Mouse (Mus musculus): ENCODE measurements around the gene Ss18l1. TPM values are rescaled to one million over a fixed set of nuclear protein-coding genes. Genes with fewer than 3 reads are reported as not detected.
A peak's percentile ranks its signal among the peaks of the same experiment; 100 is the strongest.

The Ss18l1 gene
- polyA plus RNA-seq (2014; fragmentation: Nextera tagmentation; extraction: Ambion mirVana) = 5.5 and 6.0 TPM in 2 replicates

DNA sequence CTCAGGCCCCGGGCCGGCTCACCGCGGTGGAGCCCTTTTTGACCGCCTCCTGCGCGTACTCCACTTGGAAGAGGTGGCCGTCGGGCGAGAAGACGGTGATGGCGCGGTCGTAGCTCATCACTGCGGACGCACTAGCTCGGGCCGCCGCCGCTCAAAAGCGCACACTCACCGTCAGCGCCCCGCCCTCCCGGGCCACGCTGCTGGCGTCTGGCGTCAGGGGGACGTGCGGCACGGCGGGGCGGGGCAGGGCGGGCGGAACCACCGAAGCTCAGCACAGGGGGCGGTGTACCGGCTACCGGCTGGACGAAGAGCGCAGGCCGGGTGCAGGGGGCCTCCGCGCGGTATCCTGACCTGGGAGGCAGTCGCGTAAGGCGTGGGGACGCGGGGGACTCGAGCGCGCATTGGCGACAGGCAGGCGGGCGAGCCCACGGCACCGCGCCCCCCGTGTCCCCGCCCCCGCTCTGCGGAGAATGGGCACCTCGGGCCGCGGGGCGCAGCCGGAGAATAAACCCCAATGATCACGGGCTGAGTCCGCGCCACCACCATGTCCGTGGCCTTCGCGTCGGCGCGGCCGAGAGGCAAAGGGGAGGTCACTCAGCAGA, at the start of gene Ss18l1, which contains the start of gene Psma7:
Gene Ss18l1 (plus strand): TSS at position 254 of the 602 bp plus-strand sequence.
Gene Psma7 (minus strand): TSS at position 178 of the 602 bp plus-strand sequence.
- under 1% methylated on average over 73 of the region's 78 CpGs for WGBS
- H3K9ac ChIP-seq (ENCODE audit: low read length) = peak within 1 kb of the TSS; percentile 90
- peak within 1 kb of the TSS; percentile 70 for H3K27ac ChIP-seq (replicated peaks; ENCODE audit: low read depth, low read length)
- peak; percentile 88 for ATAC-seq (ENCODE audit: insufficient number of reproducible peaks, low FRiP score, low TSS enrichment, low read depth)
- peaks cover 15% of the 10 kb centered on the region for H3K4me1 ChIP-seq (ENCODE audit: control insufficient read depth, insufficient read depth, low read length)
- H3K4me2 ChIP-seq (ENCODE audit: low read depth, severe bottlenecking) = peak within 1 kb of the TSS; percentile 83
- peak within 1 kb of the TSS; percentile 94 for H3K4me3 ChIP-seq (ENCODE audit: low read depth, low read length)
- H3K9me3 ChIP-seq (ENCODE audit: control insufficient read depth, low read length) = no peaks in the 10 kb centered on the region
- no peaks in the 10 kb centered on the region for H3K27me3 ChIP-seq (ENCODE audit: control insufficient read depth, insufficient read depth, low read length)
- peak; percentile 93 for DNase-seq (ENCODE audit: low spot score)
- H3K36me3 ChIP-seq (ENCODE audit: control insufficient read depth, insufficient read depth, low read length) = peaks cover 13% of the 10 kb centered on the region

DNA sequence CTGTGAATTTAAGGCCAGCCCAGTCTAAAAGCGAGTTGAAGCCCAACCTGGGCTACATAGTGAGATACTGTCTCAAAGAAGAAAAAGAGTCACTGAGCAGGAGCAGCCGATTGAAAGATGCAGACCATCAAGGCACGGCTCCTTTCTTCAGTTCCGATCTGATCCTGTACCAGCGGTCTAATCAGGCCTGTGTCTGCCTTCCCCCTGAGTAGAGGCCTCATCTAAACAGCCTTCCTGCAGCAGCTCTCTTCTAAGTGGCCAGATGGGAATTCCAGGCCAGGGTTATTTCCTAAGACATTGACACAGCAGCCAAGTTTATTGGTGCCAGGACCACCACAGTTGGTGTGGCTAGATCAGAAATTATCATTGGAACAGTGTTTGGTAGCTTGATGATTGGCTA, 49.2 kb upstream of the Ss18l1 start:
- WGBS = 87% methylated on average over 5 of the region's 5 CpGs
- Histone ChIP-seq H3K9me3 (ENCODE audit: control insufficient read depth, low read length) (no peaks in the 10 kb centered on the region), H3K4me1 (ENCODE audit: control insufficient read depth, insufficient read depth, low read length) (no peaks in the 10 kb centered on the region), H3K36me3 (ENCODE audit: control insufficient read depth, insufficient read depth, low read length) (no peaks in the 10 kb centered on the region), H3K9ac (ENCODE audit: low read length) (no peak overlapping the region), H3K4me3 (ENCODE audit: low read depth, low read length) (no peak overlapping the region), H3K27ac (replicated peaks; ENCODE audit: low read depth, low read length) (no peak overlapping the region), H3K4me2 (ENCODE audit: low read depth, severe bottlenecking) (no peak overlapping the region), H3K27me3 (ENCODE audit: control insufficient read depth, insufficient read depth, low read length) (no peaks in the 10 kb centered on the region)
- ATAC-seq (ENCODE audit: insufficient number of reproducible peaks, low FRiP score, low TSS enrichment, low read depth) (no peak), DNase-seq (ENCODE audit: low spot score) (no peak)

DNA sequence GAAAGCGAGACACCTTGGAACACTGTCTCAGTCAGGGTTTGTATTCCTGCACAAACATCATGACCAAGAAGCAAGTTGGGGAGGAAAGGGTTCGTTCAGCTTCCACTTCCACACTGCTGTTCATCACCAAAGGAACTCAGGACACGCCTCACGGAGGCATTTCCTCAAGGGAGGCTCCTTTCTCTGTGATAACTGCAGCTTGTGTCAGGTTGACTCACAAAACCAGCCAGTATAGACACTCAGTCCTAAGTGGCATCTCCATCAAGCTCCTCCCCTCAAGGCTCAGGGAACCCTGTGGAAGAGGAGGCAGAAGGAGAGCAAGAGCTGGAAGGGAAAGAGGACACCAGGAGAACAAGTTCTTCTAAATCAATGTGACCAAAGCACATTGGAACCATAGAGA, 43.9 kb upstream of the Ss18l1 start:
- Histone ChIP-seq H3K4me1 (ENCODE audit: control insufficient read depth, insufficient read depth, low read length) (no peaks in the 10 kb centered on the region), H3K27me3 (ENCODE audit: control insufficient read depth, insufficient read depth, low read length) (no peaks in the 10 kb centered on the region), H3K4me3 (ENCODE audit: low read depth, low read length) (no peak overlapping the region), H3K9ac (ENCODE audit: low read length) (no peak overlapping the region), H3K27ac (replicated peaks; ENCODE audit: low read depth, low read length) (no peak overlapping the region), H3K36me3 (ENCODE audit: control insufficient read depth, insufficient read depth, low read length) (no peaks in the 10 kb centered on the region), H3K9me3 (ENCODE audit: control insufficient read depth, low read length) (no peaks in the 10 kb centered on the region), H3K4me2 (ENCODE audit: low read depth, severe bottlenecking) (no peak overlapping the region)
- DNase-seq (ENCODE audit: low spot score) (no peak), ATAC-seq (ENCODE audit: insufficient number of reproducible peaks, low FRiP score, low TSS enrichment, low read depth) (no peak)
- WGBS = 79% methylated on average over 4 of the region's 4 CpGs

DNA sequence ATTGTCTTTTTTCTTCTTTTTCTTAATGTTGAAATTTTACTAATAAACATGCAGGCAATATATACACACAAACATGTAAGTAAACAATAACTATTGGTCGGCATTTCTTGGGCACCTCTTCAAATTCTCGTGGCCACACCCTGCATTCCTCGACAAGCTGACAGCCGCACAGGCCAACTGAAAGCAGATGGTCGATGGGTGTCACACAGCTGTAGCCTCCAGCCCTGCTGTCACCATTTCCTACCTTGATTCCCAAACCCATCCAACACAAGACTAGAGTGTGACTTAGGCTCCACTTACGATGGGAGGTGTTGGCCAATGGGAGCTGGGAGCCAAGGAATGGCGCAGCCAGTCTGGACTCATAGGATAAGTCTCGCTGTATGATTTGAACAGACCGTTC, 40.7 kb upstream of the Ss18l1 start:
- Histone ChIP-seq H3K36me3 (ENCODE audit: control insufficient read depth, insufficient read depth, low read length) (no peaks in the 10 kb centered on the region), H3K4me1 (ENCODE audit: control insufficient read depth, insufficient read depth, low read length) (no peaks in the 10 kb centered on the region), H3K9ac (ENCODE audit: low read length) (no peak overlapping the region), H3K9me3 (ENCODE audit: control insufficient read depth, low read length) (no peaks in the 10 kb centered on the region), H3K27me3 (ENCODE audit: control insufficient read depth, insufficient read depth, low read length) (no peaks in the 10 kb centered on the region), H3K4me2 (ENCODE audit: low read depth, severe bottlenecking) (no peak overlapping the region), H3K27ac (replicated peaks; ENCODE audit: low read depth, low read length) (no peak overlapping the region), H3K4me3 (ENCODE audit: low read depth, low read length) (no peak overlapping the region)
- DNase-seq (ENCODE audit: low spot score) (no peak), ATAC-seq (ENCODE audit: insufficient number of reproducible peaks, low FRiP score, low TSS enrichment, low read depth) (no peak)
- 89% methylated on average over 9 of the region's 9 CpGs for WGBS

GRCm38 (mm10) chr2:180005656-180006351, 36.5 kb upstream of the Ss18l1 start:
- H3K4me3 ChIP-seq (ENCODE audit: low read depth, low read length) = no peak overlapping the region
- no peak for DNase-seq (ENCODE audit: low spot score)
- 53% methylated on average over 5 of the region's 5 CpGs for WGBS

DNA sequence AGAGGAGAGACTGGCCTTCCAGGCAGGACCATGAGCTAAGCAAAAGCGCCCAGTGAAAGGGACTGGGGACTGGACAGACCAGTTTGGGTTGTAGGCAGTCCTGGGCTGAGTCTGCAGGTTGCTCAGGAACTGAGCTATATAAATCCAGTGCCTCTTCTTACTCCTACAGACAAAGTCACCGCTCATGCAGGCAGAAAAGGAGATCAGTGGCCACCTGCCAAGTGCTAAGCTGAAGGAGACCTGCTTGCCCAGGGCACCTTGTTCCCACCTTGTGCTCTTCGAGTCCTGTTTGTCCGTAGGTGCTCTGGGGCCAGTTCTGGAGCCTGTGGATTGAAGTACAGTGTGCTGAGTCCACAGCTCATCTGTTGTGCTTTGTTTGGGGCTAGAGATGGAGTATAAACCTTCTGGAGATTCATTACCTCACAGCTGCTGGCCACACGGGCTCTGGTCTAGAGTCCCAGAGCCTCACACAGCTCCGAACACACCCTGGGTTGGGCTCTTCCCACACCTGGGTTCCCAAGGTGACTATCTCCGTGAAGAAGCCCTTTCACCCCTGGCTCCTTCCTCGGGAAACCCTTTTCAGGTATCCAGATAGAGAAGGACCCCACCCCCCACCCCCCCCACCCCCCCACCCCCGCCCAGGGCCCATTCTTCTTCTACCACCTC, 35.8 kb upstream of the Ss18l1 start:
- ATAC-seq (ENCODE audit: insufficient number of reproducible peaks, low FRiP score, low TSS enrichment, low read depth) (no peak), DNase-seq (ENCODE audit: low spot score) (no peak)
- no peaks in the 10 kb centered on the region for H3K9me3 ChIP-seq (ENCODE audit: control insufficient read depth, low read length)
- H3K4me1 ChIP-seq (ENCODE audit: control insufficient read depth, insufficient read depth, low read length) = no peaks in the 10 kb centered on the region
- H3K27me3 ChIP-seq (ENCODE audit: control insufficient read depth, insufficient read depth, low read length) = no peaks in the 10 kb centered on the region
- WGBS = 50% methylated on average over 9 of the region's 9 CpGs
- H3K27ac ChIP-seq (replicated peaks; ENCODE audit: low read depth, low read length) = no peak overlapping the region
- H3K4me2 ChIP-seq (ENCODE audit: low read depth, severe bottlenecking) = no peak overlapping the region
- no peaks in the 10 kb centered on the region for H3K36me3 ChIP-seq (ENCODE audit: control insufficient read depth, insufficient read depth, low read length)
- no peak overlapping the region for H3K4me3 ChIP-seq (ENCODE audit: low read depth, low read length)
- no peak overlapping the region for H3K9ac ChIP-seq (ENCODE audit: low read length)

More at GRCm38 (mm10) chr2:180005656-180006351, 36.5 kb upstream of the Ss18l1 start:
- Histone ChIP-seq H3K4me1 (ENCODE audit: control insufficient read depth, insufficient read depth, low read length) (no peaks in the 10 kb centered on the region), H3K27ac (replicated peaks; ENCODE audit: low read depth, low read length) (no peak overlapping the region), H3K9me3 (ENCODE audit: control insufficient read depth, low read length) (no peaks in the 10 kb centered on the region), H3K9ac (ENCODE audit: low read length) (no peak overlapping the region), H3K27me3 (ENCODE audit: control insufficient read depth, insufficient read depth, low read length) (no peaks in the 10 kb centered on the region), H3K36me3 (ENCODE audit: control insufficient read depth, insufficient read depth, low read length) (no peaks in the 10 kb centered on the region), H3K4me2 (ENCODE audit: low read depth, severe bottlenecking) (no peak overlapping the region)
- no peak for ATAC-seq (ENCODE audit: insufficient number of reproducible peaks, low FRiP score, low TSS enrichment, low read depth)

- Histone ChIP-seq H3K9ac (ENCODE audit: low read length) (no peak overlapping the region), H3K36me3 (ENCODE audit: control insufficient read depth, insufficient read depth, low read length) (no peaks in the 10 kb centered on the region), H3K27ac (replicated peaks; ENCODE audit: low read depth, low read length) (no peak overlapping the region), H3K4me2 (ENCODE audit: low read depth, severe bottlenecking) (no peak overlapping the region), H3K4me1 (ENCODE audit: control insufficient read depth, insufficient read depth, low read length) (peaks cover 2% of the 10 kb centered on the region; the same call in 1 of the 2 replicates), H3K4me3 (ENCODE audit: low read depth, low read length) (no peak overlapping the region), H3K9me3 (ENCODE audit: control insufficient read depth, low read length) (no peaks in the 10 kb centered on the region), H3K27me3 (ENCODE audit: control insufficient read depth, insufficient read depth, low read length) (no peaks in the 10 kb centered on the region)
- ATAC-seq (ENCODE audit: insufficient number of reproducible peaks, low FRiP score, low TSS enrichment, low read depth) (no peak), DNase-seq (ENCODE audit: low spot score) (no peak)
- WGBS = 90% methylated on average over 7 of the region's 7 CpGs
Observed at GRCm38 (mm10) chr2:180010686-180011085, 31.6 kb upstream of the Ss18l1 start.

DNA sequence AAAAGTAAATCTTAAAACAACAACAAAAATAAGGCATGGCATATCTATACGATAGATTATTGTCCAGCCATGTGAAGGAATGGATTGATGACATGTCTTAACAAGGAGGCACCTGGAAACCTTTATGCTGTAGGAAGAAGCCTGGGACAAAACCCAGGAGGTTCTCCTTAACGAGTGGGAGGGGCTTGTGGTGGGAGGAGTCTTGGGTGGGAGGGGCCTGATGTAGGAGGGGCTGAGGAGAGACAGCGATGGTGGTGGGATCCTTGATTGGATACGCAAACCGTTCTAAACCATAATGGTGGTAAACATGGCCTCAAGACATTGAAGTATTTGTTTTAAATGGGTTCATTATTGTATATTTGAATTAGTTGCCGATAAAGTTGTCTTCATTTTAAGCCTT, 30.9 kb upstream of the Ss18l1 start:
- no peaks in the 10 kb centered on the region for H3K9me3 ChIP-seq (ENCODE audit: control insufficient read depth, low read length)

More for the DNA sequence above, 30.9 kb upstream of the Ss18l1 start:
- H3K36me3 ChIP-seq (ENCODE audit: control insufficient read depth, insufficient read depth, low read length) = no peaks in the 10 kb centered on the region
- ATAC-seq (ENCODE audit: insufficient number of reproducible peaks, low FRiP score, low TSS enrichment, low read depth) (no peak), DNase-seq (ENCODE audit: low spot score) (no peak)
- H3K4me1 ChIP-seq (ENCODE audit: control insufficient read depth, insufficient read depth, low read length) = peaks cover 2% of the 10 kb centered on the region; the same call in 1 of the 2 replicates
- H3K4me3 ChIP-seq (ENCODE audit: low read depth, low read length) = no peak overlapping the region
- 83% methylated on average over 6 of the region's 6 CpGs for WGBS
- H3K4me2 ChIP-seq (ENCODE audit: low read depth, severe bottlenecking) = no peak overlapping the region
- no peak overlapping the region for H3K9ac ChIP-seq (ENCODE audit: low read length)
- H3K27me3 ChIP-seq (ENCODE audit: control insufficient read depth, insufficient read depth, low read length) = no peaks in the 10 kb centered on the region
- no peak overlapping the region for H3K27ac ChIP-seq (replicated peaks; ENCODE audit: low read depth, low read length)
